Mouse (Mus musculus): Measurements from ENCODE around the gene E130218I03Rik.

GRCm38 (mm10) chr4:134202904-134203303 lies 40.6 kb upstream of the E130218I03Rik start, which contains the start of gene Gm7534:
- no peak for TF ChIP-seq EP300 (optimal IDR thresholded peaks at IDR 0.05)
- no peak for TF ChIP-seq CTCF (IDR thresholded peaks at IDR 0.05; ENCODE audit: low read depth)

Measured in stomach, postnatal 0 days (tissue).